Mouse (Mus musculus): ENCODE results near the gene Eed.
A peak's percentile ranks its signal among the peaks of the same experiment; 100 is the strongest.

Eed gene

GRCm38 (mm10) chr7:89908421-89908820 is 72.4 kb downstream of the Eed start:
- no peak for DNase-seq (ENCODE audit: low spot score)

- DNase-seq (ENCODE audit: low spot score): peak; percentile 48
These were observed 72.8 kb downstream of the Eed start for GRCm38 (mm10) chr7:89907950-89908349.
